11 mouse cellular contexts compared by ENCODE assay signal in genomic region chr19:30419556-30420280, GRCm38 (mm10).
DNase-seq lines count a peak whose midpoint lies in the region; ATAC-seq lines count a peak whose summit lies in the region.
"Had no signal": no experiment of that assay in that cellular context is flagged by ENCODE, and none has a peak within 500 bp of the region (broad histone marks: within the 10 kb centered on the region; RNA-seq: fewer than 3 reads in every experiment).

No protein-coding gene starts in this region.

- no peaks in the 10 kb centered on the region for H3K9me3 ChIP-seq in heart, embryonic 12.5 days (replicated peaks)
- H3K9me3 ChIP-seq in heart, embryonic 11.5 days (replicated peaks; ENCODE audit: control insufficient read depth, low read length): no peaks in the 10 kb centered on the region
- no peaks in the 10 kb centered on the region for H3K9me3 ChIP-seq in hindbrain, embryonic 10.5 days
- H3K9me3 ChIP-seq in midbrain, embryonic 12.5 days: no peaks in the 10 kb centered on the region
- H3K9me3 ChIP-seq: lung, embryonic 15.5 days had no signal

- DNase-seq in embryo, embryonic 10 days (ENCODE audit: low spot score): peak; percentile 86
- peak; percentile 80 for DNase-seq in hindbrain, embryonic 10.5 days (ENCODE audit: low spot score)
- DNase-seq in frontal cortex, postnatal 25 days (ENCODE audit: low spot score in 2 of 2): no peak
- no peak for DNase-seq in cerebellum, adult 8-10 months
- no peak for DNase-seq in right cerebral cortex, postnatal 10 days (ENCODE audit: low spot score in 2 of 2)
- DNase-seq: B cell, adult 2 months; thymus, postnatal 4 days had no signal

- no peaks in the 10 kb centered on the region for H3K36me3 ChIP-seq in heart, embryonic 12.5 days
- no peaks in the 10 kb centered on the region for H3K36me3 ChIP-seq in heart, embryonic 11.5 days (ENCODE audit: control insufficient read depth, insufficient read depth, low read length)
- no peaks in the 10 kb centered on the region for H3K36me3 ChIP-seq in hindbrain, embryonic 10.5 days
- H3K36me3 ChIP-seq in midbrain, embryonic 12.5 days: no peaks in the 10 kb centered on the region
- H3K36me3 ChIP-seq: lung, embryonic 15.5 days had no signal

- no peak overlapping the region for H3K4me3 ChIP-seq in heart, embryonic 12.5 days
- no peak overlapping the region for H3K4me3 ChIP-seq in heart, embryonic 11.5 days (ENCODE audit: low read depth, low read length)
- peak overlapping the region; percentile 30 for H3K4me3 ChIP-seq in hindbrain, embryonic 10.5 days
- 0 out of 2 replicates have a peak overlapping the region, but pooled peaks have one; percentile 13 for H3K4me3 ChIP-seq in midbrain, embryonic 12.5 days
- H3K4me3 ChIP-seq: lung, embryonic 15.5 days had no signal

- no peaks in the 10 kb centered on the region for H3K27me3 ChIP-seq in heart, embryonic 12.5 days (replicated peaks)
- H3K27me3 ChIP-seq in heart, embryonic 11.5 days (ENCODE audit: control insufficient read depth, insufficient read depth, low read length): no peaks in the 10 kb centered on the region
- H3K27me3 ChIP-seq in hindbrain, embryonic 10.5 days (ENCODE audit: insufficient read depth, poor library complexity, severe bottlenecking): peaks cover 9% of the 10 kb centered on the region
- peaks cover 12% of the 10 kb centered on the region; the same call in 1 of the 2 replicates for H3K27me3 ChIP-seq in midbrain, embryonic 12.5 days
- H3K27me3 ChIP-seq: lung, embryonic 15.5 days had no signal

- peaks cover 6% of the 10 kb centered on the region; the same call in 1 of the 2 replicates for H3K4me1 ChIP-seq in heart, embryonic 12.5 days (replicated peaks)
- H3K4me1 ChIP-seq in heart, embryonic 11.5 days (ENCODE audit: control insufficient read depth, insufficient read depth, low read length): no peaks in the 10 kb centered on the region
- H3K4me1 ChIP-seq in hindbrain, embryonic 10.5 days (replicated peaks): peaks cover 14% of the 10 kb centered on the region
- peaks cover 8% of the 10 kb centered on the region for H3K4me1 ChIP-seq in midbrain, embryonic 12.5 days

- ATAC-seq in heart, embryonic 12.5 days (ENCODE audit: insufficient number of reproducible peaks, low FRiP score): no peak
- ATAC-seq in heart, embryonic 11.5 days (replicated peaks; ENCODE audit: insufficient number of reproducible peaks, low FRiP score, low TSS enrichment): no peak
- ATAC-seq in midbrain, embryonic 12.5 days (ENCODE audit: low FRiP score, low read depth): peak; percentile 97

- no peak overlapping the region for H3K9ac ChIP-seq in heart, embryonic 12.5 days
- no peak overlapping the region for H3K9ac ChIP-seq in heart, embryonic 11.5 days (ENCODE audit: low read depth, low read length)
- no peak overlapping the region for H3K9ac ChIP-seq in midbrain, embryonic 12.5 days (replicated peaks)
- H3K9ac ChIP-seq: lung, embryonic 15.5 days had no signal

- WGBS in heart, embryonic 12.5 days: 27% methylated on average over 10 of the region's 10 CpGs
- 32% methylated on average over 10 of the region's 10 CpGs for WGBS in heart, embryonic 11.5 days (ENCODE audit: insufficient replicate concordance)
- 17% methylated on average over 10 of the region's 10 CpGs for WGBS in hindbrain, embryonic 10.5 days
- WGBS in midbrain, embryonic 12.5 days: 14% methylated on average over 10 of the region's 10 CpGs

- H3K4me2 ChIP-seq in heart, embryonic 12.5 days: peak overlapping the region; percentile 34; the same call in 1 of the 2 replicates
- H3K4me2 ChIP-seq in heart, embryonic 11.5 days: no peak overlapping the region
- H3K4me2 ChIP-seq in midbrain, embryonic 12.5 days (replicated peaks): peak overlapping the region; percentile 38
- H3K4me2 ChIP-seq: lung, embryonic 15.5 days had no signal

- H3K27ac ChIP-seq in heart, embryonic 12.5 days (ENCODE audit: poor library complexity, severe bottlenecking): no peak overlapping the region
- H3K27ac ChIP-seq in heart, embryonic 11.5 days (ENCODE audit: low read depth, low read length): no peak overlapping the region
- peak overlapping the region; percentile 78 for H3K27ac ChIP-seq in hindbrain, embryonic 10.5 days
- H3K27ac ChIP-seq in midbrain, embryonic 12.5 days (replicated peaks): peak overlapping the region; percentile 11; the same call in 1 of the 2 replicates
- H3K27ac ChIP-seq: lung, embryonic 15.5 days had no signal

Comparison
In these comparisons a context has a peak if more than half of its experiments do, and no peak if none do; other contexts are left out.
1. H3K27ac ChIP-seq: peak in hindbrain, embryonic 10.5 days (single experiment) and midbrain, embryonic 12.5 days (single experiment); none in heart, embryonic 12.5 days (single experiment) and heart, embryonic 11.5 days (single experiment).
2. H3K4me3 ChIP-seq: peak in hindbrain, embryonic 10.5 days (single experiment) and midbrain, embryonic 12.5 days (single experiment); none in heart, embryonic 12.5 days (single experiment) and heart, embryonic 11.5 days (single experiment).
3. DNase-seq: peak in embryo, embryonic 10 days (single experiment) and hindbrain, embryonic 10.5 days (single experiment); none in frontal cortex, postnatal 25 days (0 of 2), cerebellum, adult 8-10 months (single experiment) and right cerebral cortex, postnatal 10 days (0 of 2).